Comparison of ENCODE assay signal across 10 mouse cellular contexts in the genomic region with DNA sequence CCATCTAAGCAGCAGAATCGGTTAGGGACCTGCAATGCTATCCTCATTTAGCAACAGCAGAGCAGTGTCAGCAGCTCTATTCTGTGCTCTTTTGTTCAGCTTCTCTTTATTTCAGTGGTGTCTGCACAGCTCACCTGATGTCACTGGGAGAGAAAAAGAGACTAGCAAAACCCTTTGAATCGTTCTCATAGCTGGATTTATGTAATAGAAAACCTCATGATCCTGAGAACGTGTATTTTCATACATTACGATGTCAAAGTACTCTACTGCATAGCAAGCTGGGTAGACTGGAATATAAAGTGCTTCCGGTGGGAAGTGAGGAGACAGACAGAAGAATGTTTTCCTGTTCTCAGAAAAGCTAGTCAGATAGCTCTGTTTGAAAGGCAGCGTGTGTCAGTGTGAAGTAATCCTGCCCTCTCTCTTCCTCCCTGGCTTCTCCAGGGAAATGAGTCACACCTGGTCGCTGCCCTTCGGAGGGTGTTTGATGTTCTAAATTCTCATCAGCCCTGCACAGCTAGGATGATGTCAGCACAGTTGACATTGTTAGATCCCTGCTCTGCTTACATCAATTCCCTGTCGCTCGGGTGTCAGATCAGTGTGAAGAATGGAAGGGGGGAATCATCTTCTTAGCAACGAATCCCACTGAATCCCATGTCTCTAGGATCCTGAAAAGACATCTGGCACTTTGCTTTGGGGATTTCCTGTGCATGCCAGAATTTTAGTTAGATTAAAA.
A peak's percentile ranks its signal among the peaks of the same experiment; 100 is the strongest.
DNase-seq lines count a peak whose midpoint lies in the region; ATAC-seq and TF ChIP-seq lines count a peak whose summit lies in the region.
"Had no signal": no experiment of that assay in that cellular context is flagged by ENCODE, and none has a peak within 500 bp of the region (broad histone marks: within the 10 kb centered on the region; RNA-seq: fewer than 3 reads in every experiment).

No protein-coding gene starts in this region.

- no peak for TF ChIP-seq CTCF in forebrain, postnatal 0 days (IDR thresholded peaks at IDR 0.05; ENCODE audit: low read depth)

- H3K36me3 ChIP-seq in forebrain, postnatal 0 days (ENCODE audit: insufficient read depth): no peaks in the 10 kb centered on the region
- H3K36me3 ChIP-seq: heart, embryonic 15.5 days; neural tube, embryonic 12.5 days had no signal

- peak; percentile 1 to 3 for DNase-seq in kidney, postnatal 4 days
- no peak for DNase-seq in kidney, postnatal 25 days
- DNase-seq in adrenal gland, postnatal 14 days: peak; percentile 37
- DNase-seq in forebrain, postnatal 0 days: peak; percentile 49
- DNase-seq in left cerebral cortex, postnatal 36 days (ENCODE audit: low spot score in 2 of 2): peak; percentile 33 to 42
- DNase-seq in cerebellum, adult 9-11 months: no peak
- no peak for DNase-seq in thymus, postnatal 25 days
- DNase-seq in ovary, adult 18-20 months (ENCODE audit: low spot score): no peak

- 35% methylated on average over 11 of the region's 11 CpGs for WGBS in forebrain, postnatal 0 days

- no peaks in the 10 kb centered on the region for H3K9me3 ChIP-seq in forebrain, postnatal 0 days (ENCODE audit: low read length)
- H3K9me3 ChIP-seq: heart, embryonic 15.5 days; neural tube, embryonic 12.5 days had no signal

- peak overlapping the region; percentile 17; the same call in 1 of the 2 replicates for H3K4me2 ChIP-seq in forebrain, postnatal 0 days (ENCODE audit: low read depth)
- H3K4me2 ChIP-seq: heart, embryonic 15.5 days; neural tube, embryonic 12.5 days had no signal

- peak; percentile 86 for ATAC-seq in forebrain, postnatal 0 days

- H3K4me1 ChIP-seq in forebrain, postnatal 0 days (ENCODE audit: insufficient read depth): no peaks in the 10 kb centered on the region
- H3K4me1 ChIP-seq: heart, embryonic 15.5 days had no signal

- H3K9ac ChIP-seq in forebrain, postnatal 0 days: no peak overlapping the region; the same call in 1 of the 2 replicates
- H3K9ac ChIP-seq: heart, embryonic 15.5 days; neural tube, embryonic 12.5 days had no signal

- H3K27ac ChIP-seq in forebrain, postnatal 0 days (ENCODE audit: low read depth, low read length): peak overlapping the region; percentile 37
- H3K27ac ChIP-seq: heart, embryonic 15.5 days; neural tube, embryonic 12.5 days had no signal

- no peaks in the 10 kb centered on the region for H3K27me3 ChIP-seq in forebrain, postnatal 0 days (ENCODE audit: insufficient read depth, low read length)
- H3K27me3 ChIP-seq: heart, embryonic 15.5 days; neural tube, embryonic 12.5 days had no signal

- intact Hi-C loops in left cerebral cortex, postnatal 36 days (cut with DNase I): loop anchor here (5.0 kb wide), 1 partner anchor 129 kb away; no protein-coding TSS in a partner anchor

- H3K4me3 ChIP-seq in forebrain, postnatal 0 days (ENCODE audit: low read depth, low read length): no peak overlapping the region
- H3K4me3 ChIP-seq: heart, embryonic 15.5 days; neural tube, embryonic 12.5 days had no signal

Comparison
In these comparisons a context has a peak if more than half of its experiments do, and no peak if none do; other contexts are left out.
1. DNase-seq: peak in kidney, postnatal 4 days (2 of 2), adrenal gland, postnatal 14 days (single experiment), forebrain, postnatal 0 days (single experiment) and left cerebral cortex, postnatal 36 days (2 of 2); none in kidney, postnatal 25 days (0 of 2), cerebellum, adult 9-11 months (single experiment), thymus, postnatal 25 days (single experiment) and ovary, adult 18-20 months (single experiment).